Mouse (Mus musculus): ENCODE data around the gene Dnm1.

GRCm38 (mm10) chr2:32282727-32283126, 70.4 kb downstream of the Dnm1 start:
- TF ChIP-seq CTCF (IDR thresholded peaks at IDR 0.05; ENCODE audit: insufficient read depth, low read length) (peak; percentile 90), POLR2A (IDR thresholded peaks at IDR 0.05; ENCODE audit: borderline replicate concordance, extremely low read depth, low read depth, low read length) (no peak)

Measured in lung, adult 2 months (tissue).